Mouse (Mus musculus): ENCODE data around the gene Stx17.

Gene Stx17

GRCm38 (mm10) chr4:48124773-48125469 is at the start of gene Stx17:
TSS of gene Stx17 (plus strand) at chr4:48124915.
- DNase-seq = peak; percentile 88

DNA sequence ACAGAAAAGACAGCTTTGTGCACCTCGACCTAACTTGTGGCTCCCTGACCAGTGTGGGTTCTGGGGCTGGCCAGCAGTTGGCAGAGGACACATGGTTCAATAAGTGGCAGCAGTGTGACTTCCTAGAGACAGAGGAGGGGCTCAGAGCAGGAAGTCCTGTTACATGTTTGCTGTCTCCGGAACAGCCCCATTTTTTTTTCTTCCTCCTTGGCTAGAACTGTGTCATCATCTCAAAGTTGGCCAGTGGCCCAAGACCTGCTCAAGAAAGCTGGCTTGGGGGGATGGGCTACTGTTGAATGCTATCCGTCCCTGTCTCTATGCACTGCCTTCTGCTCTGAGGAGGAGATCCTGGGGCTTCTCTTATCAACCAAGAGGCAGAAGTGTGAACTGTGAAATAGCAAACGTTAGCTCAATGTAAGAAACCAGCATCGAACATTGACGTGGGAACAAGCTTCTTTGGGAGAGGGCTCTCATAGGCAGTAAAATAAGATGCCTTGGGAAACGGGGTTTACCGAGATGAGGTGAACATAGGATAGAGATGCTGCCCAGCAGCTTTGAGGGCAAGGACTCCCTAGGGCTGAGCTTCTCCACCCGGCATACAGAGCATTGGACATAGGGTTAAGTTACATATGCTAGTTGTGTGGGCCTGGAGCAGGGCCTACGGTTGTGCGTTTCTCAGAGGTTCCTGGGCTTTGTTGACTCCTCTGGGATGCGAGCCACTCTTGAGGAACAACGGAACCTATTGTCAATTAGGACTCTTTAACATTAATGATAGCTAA is 47.8 kb upstream of the Stx17 start:
- DNase-seq = peak; percentile 45

DNA sequence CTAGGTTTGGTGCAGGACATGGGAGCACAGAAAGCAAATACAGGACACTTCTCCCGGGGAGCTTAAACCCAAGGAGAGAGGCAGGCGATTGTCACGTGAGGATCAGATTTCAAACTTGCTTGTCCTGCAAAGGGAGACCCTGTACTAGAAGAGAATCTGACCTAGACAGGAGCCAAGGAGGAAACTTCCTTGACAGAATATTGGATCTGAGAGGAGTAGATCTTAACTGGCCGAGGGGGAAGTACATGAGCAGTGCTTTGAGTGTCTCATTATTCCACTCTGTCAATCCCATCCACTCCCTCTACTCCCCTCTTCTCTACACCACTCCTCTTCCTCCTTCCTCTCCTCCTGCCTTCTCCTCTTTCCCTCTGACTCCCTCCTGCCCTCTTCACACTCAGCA is 46.5 kb upstream of the Stx17 start:
- DNase-seq = no peak

GRCm38 (mm10) chr4:48079285-48080039 is 45.3 kb upstream of the Stx17 start:
- no peak for DNase-seq

- no peak for DNase-seq
These were observed 41.3 kb upstream of the Stx17 start for GRCm38 (mm10) chr4:48083452-48083851.

GRCm38 (mm10) chr4:48086609-48087008 is 38.1 kb upstream of the Stx17 start:
- DNase-seq = no peak

DNA sequence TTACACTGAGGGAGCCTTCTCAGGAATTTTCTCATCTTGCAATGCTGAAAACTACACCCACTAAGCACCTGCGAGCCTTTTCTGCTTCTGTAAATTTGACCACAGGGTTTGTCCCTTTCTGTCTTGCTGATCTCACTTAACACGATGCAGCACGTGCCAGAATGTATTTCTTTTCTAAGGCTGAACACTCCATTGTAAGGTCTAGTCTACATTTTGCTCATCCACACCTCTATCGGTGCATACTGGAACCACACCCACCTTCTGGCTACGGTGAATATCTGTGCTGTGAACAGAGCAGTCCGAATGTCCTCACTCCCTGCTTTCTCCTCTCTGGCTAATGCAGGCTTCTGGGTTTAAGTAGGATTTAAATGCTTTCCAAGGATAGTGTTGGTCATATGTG is 37.2 kb upstream of the Stx17 start:
- DNase-seq = no peak

DNA sequence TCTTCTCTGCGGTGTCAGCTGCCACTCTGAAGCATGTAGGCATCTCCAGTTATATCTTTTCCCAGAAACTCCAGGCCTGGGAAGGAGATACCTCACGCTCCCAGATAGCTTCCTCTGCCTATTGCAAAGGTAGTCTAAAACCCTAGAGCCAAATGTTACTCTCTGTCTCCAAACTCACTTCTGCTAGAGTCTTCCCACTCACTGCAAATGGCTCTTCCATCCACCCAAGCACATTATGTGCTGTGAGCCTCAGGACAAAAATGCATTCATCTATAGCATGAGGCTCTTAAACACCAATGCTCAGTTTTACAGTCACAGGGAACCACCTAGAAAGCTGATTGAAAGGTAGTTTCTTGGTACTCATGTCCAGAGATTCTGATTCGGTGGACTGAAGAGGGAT is 31.5 kb upstream of the Stx17 start:
- no peak for DNase-seq

GRCm38 (mm10) chr4:48100217-48100616 is 24.5 kb upstream of the Stx17 start:
- no peak for DNase-seq

GRCm38 (mm10) chr4:48101981-48102380 is 22.7 kb upstream of the Stx17 start:
- no peak for DNase-seq

- no peak for DNase-seq
These were observed 19.3 kb upstream of the Stx17 start for GRCm38 (mm10) chr4:48105387-48105786.

DNA sequence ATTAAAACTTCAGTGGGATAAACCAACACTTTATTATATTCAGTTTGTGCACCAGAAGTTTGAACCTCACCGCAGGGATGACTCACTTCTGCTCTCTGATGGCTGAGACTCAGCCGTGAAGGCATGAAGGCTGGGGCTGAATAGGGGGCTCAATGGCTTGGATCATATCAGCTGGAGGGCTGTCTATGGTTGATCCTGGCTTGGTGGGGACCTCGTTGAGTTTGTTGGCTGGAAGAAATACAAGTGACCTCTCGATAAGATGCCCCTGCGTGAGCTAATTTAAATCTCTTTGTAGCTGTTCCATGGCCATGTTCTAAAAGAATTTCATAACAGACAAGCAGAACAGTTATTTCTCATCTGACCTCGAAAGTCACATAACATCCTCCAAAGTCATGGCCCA is 17.6 kb upstream of the Stx17 start:
- no peak for DNase-seq

DNA sequence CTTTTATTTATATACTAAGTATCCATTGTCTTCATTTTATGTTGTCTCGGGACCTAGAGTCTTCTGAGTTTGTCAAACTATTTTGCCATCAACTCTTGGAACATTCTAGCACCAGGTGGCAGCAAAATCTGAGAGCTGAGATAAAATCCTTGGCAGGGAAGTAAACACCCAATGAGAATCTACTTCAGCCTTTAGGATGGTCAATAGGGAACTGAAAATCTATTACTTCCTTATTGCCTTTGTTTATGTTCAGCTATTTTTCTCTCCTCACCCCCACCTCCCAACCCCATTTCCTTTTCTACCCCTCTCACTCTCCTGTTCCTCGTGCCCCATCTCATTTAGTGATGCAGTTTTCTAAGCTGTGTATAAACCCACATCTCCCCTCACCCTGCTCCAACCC is 16.1 kb upstream of the Stx17 start:
- no peak for DNase-seq

GRCm38 (mm10) chr4:48110331-48110730 is 14.4 kb upstream of the Stx17 start:
- DNase-seq = no peak

GRCm38 (mm10) chr4:48116191-48116590 is 8.5 kb upstream of the Stx17 start:
- DNase-seq = peak; percentile 66

- DNase-seq = no peak
These were observed 321 bp upstream of the Stx17 start for GRCm38 (mm10) chr4:48124416-48124772.

GRCm38 (mm10) chr4:48130314-48130713 is 5.6 kb downstream of the Stx17 start:
- DNase-seq = no peak

DNA sequence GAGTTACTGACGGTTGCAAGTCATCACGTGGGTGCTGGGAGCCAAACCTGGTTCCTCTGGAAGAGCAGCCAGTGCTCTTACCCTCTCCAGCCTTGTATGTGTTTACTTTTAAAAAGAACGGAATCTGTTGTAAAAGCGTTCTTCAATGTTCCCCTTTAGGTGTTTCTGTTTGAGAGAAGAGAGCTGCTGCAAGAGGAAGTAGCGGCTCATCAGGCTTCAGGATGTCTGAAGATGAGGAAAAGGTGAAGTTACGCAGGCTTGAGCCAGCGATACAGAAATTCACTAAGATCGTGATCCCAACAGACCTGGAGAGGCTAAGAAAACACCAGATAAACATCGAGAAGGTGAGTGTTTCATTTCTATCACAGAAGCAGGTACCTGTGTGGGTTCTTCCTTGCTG is 6.9 kb downstream of the Stx17 start:
- DNase-seq = no peak

GRCm38 (mm10) chr4:48132721-48133120 is 8.0 kb downstream of the Stx17 start:
- no peak for DNase-seq

DNA sequence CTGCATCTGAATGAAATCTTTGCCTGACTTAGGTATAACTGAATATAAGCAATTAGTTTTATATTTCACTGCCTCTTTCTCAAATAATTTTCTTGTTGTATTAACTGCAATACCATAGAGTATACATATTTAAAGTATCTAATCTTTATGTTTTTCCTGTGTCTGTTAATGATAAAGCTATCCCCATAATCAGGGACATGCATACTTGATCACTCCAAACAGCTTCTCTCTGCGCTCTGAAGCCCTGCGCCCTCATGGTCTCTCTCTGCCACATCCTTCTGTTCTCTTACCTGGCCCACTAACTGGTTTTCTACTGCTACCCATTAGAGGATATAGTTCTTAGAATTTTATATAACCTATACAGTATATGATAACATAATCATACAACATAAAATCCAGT is 24.8 kb downstream of the Stx17 start:
- DNase-seq = no peak

GRCm38 (mm10) chr4:48153229-48153628 is 28.5 kb downstream of the Stx17 start:
- DNase-seq = no peak

DNA sequence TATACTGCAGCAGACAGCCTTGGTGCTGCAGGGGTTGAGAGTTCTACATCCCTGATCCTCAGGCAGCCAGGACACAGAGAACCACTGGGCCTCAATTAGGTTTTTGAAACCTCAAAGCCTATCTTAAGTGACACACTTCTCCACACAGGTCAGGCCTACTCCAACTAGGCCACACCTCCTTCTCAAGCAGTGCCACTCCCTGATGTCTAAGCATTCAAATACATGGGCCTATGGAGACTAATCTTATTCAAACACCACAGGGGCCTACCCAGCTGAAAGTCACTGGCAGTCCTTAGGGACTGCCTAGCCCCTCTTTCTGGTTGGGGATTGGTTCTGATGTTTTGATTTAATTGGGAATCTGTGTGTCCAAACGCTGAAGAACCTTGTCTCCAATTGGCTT is 31.1 kb downstream of the Stx17 start:
- peak; percentile 2 for DNase-seq

GRCm38 (mm10) chr4:48160386-48160785 is 35.7 kb downstream of the Stx17 start:
- no peak for DNase-seq

DNA sequence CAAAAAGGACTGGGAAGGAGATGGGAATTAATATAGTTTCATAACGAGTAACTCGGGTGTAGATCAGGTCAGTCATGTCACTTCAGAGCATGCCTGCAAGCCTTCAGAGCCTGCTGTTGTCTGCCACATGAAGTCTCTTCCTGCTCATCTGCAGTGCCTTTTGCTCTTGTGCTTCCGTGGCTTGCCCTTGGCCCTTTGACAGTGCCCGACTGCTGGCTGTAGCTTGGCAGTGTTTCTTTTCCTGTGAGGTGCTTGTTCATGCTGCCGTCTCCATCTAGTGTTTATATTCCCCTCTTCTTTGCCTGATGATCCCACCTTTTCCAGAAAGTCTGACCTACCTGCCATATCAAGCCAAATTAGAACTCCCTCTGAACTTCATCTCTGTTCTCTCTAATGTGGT is 39.1 kb downstream of the Stx17 start:
- DNase-seq = no peak
